Mouse (Mus musculus) brain, embryonic 14.5 days (tissue): ENCODE measurements around the gene Tm4sf20.

Experiments used
- CTCF ChIP-seq: fragments of 200-500 bp; IDR thresholded peaks from 2 replicates; pipeline ENCODE4 v1.5.1; 2012; ENCODE audit warnings: inconsistent platforms, mild to moderate bottlenecking, moderate library complexity, borderline replicate concordance; ENCODE audit not compliant: insufficient read depth, insufficient read length; ENCODE audit errors: extremely low read depth
- POLR2A ChIP-seq: fragments of 200-500 bp; IDR thresholded peaks from 2 replicates; pipeline ENCODE4 v1.6.1; 2012; ENCODE audit warnings: mild to moderate bottlenecking, inconsistent platforms, borderline replicate concordance; ENCODE audit not compliant: poor library complexity, insufficient read depth, insufficient read length, severe bottlenecking; ENCODE audit errors: extremely low read depth

DNA sequence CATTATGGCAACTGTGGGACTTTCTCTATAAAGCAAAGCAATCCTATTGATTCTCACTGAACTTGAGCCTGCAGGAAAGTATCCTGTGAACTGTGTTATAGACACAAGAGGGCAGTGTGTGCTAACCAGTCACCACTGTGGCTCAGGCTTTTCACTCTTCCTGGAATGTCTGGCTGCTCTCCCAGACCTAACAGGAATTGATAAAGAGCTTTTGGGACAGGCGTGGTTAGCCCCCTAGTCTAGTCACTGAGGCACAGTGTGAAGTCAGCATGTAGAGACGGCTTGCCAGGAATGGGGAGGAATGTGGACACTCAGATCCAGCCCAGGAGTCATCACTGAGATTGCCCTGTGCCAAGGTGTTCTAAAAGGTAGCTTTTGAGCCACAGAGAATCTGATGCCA, 19.2 kb upstream of the Tm4sf20 start:
- TF ChIP-seq POLR2A (no peak), CTCF (peak; percentile 88)
